Mouse (Mus musculus) urinary bladder, postnatal 0 days (tissue): ENCODE results near the gene 4933417A18Rik. TPM values are rescaled to one million over a fixed set of nuclear protein-coding genes. Genes with fewer than 3 reads are reported as not detected.

Source experiments
- polyA plus RNA-seq: library from polyadenylated mRNA; unstranded; fragments of >200 nt; fragmentation: Nextera tagmentation; extraction: Ambion mirVana; gene quantifications from 2 replicates; pipeline ENCODE4 v1.2.1, GENCODE M21; 2015

Gene 4933417A18Rik
- polyA plus RNA-seq = not detected in 2 replicates

DNA sequence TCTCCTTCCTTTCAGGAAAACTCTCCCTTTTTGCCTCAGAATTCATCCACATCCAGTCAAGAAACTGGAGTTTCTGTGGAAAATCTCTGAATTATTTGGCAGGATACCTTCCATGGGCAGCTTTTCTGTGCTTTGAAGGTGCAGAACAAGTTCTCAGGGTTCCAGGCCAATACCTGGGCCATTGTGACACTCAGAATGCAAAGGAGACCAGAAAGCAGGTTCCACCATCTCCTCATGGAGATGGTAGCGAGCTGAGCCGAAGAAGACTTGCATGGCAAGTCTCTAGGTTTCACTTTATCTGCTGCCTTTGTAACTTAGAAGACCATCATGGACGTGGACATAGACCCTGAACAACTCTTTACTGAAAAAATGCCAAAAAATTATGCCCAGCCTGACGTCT is at the start of gene 4933417A18Rik, which contains the start of gene Fam217a:
Gene 4933417A18Rik (plus strand): TSS at position 200 of the 400 bp plus-strand sequence.
Gene Fam217a (minus strand): TSS at position 101 of the 400 bp plus-strand sequence.

DNA sequence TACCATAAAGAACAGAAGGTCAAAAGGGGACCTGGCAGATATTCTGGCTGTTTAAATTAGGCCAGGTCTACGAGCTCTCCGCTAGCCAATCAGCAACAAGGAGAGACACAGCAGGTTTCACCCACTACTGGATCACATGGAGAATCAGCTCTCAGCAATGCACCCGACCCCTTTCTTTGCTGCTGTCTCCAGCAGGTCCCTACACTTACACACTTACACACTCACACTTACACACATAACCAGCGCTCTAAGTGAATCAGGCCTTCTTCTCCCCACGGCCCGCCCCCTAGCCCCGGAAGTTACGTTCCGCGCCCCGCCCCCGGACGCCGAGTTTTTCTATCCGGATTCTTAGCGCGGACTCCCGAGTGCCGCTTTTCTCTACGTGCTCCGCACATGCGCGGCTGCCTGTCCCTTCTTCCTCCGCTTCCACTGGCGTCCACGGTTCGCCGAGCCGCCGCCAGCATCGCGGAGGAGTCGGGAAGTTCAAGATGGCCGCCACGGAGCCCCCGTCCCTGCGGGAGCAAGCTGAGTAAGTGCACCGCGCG is 49.0 kb upstream of the 4933417A18Rik start, which contains the start of gene Prpf4b:
Gene Prpf4b (plus strand): TSS at position 137 of the 545 bp plus-strand sequence.

DNA sequence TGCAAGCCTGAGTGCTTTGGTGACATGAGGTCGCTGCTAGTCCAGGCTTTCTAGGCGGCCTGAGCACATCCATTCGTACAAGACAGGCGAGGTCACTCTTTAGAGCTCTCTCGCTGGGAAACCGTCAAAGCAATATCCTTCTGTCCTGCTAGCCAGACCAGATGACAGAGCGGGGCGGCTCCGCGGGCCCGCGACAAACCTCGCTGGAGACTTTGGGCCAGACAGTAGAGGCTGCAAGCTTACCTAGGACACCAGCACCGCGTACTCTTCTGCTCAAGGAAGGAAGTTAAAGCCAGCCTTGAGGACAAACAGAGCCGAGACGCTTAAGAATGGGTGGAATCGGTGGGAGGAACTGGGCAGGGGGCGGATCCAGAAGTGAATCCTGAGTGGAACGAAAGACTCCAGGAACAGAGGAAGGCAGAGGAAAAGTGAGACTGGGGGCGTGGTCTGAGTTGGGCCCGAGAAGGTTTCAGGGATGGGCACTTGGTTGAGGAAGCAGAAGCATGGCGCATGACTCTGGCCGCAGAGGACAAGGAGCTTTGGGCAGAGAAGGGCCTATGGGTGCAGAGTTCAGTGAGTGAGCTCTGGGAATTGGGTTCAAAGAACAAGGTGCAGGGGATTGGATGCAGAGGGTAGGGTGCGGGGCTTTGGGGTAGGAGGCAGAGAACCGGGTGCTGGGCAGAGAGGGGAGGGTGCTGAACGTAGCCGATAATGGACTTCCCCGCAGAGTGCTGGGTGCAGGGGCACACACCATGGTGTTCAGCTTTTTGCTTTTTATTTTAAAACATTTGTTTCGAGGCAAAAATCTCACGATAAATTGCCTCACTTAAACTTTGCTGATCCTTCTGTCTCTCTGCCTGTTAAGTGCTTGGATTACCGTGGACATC is 39.5 kb downstream of the 4933417A18Rik start, which contains the start of gene Eci3:
Gene Eci3 (minus strand): TSS at position 300 of the 887 bp plus-strand sequence.

Other genes starting within 250 kb of the 4933417A18Rik start
- gene Fam50b, start 189.6 kb upstream of the 4933417A18Rik start, polyA plus RNA-seq = 0.25 TPM in 1 of 2 replicates, not detected in the other
- gene Prpf4b, start 49.1 kb upstream of the 4933417A18Rik start, polyA plus RNA-seq = 29.0 and 36.1 TPM in 2 replicates
- gene Fam217a, start 99 bp upstream of the 4933417A18Rik start, polyA plus RNA-seq = 0.46 and 0.47 TPM in 2 replicates
- gene Eci3, start 39.4 kb downstream of the 4933417A18Rik start, polyA plus RNA-seq = 0.46 and 0.52 TPM in 2 replicates
- gene Eci2, start 102.7 kb downstream of the 4933417A18Rik start, polyA plus RNA-seq = 79.9 and 81.8 TPM in 2 replicates